Mouse (Mus musculus) frontal cortex, postnatal 10 days (tissue): ENCODE measurements around the gene Raph1.
"Not testable (repeated sequence)": the region's sequence is repeated elsewhere in the genome, so short reads cannot be mapped to it uniquely, and the experiment has no call there.

Experiments used
- DNase-seq, 2 experiments: peaks; one replicate each; pipeline ENCODE4 v3.0.0; 2022; ENCODE audit warnings: low spot score in 2 of 2, mixed read lengths in 1 of 2

Raph1 gene

DNA sequence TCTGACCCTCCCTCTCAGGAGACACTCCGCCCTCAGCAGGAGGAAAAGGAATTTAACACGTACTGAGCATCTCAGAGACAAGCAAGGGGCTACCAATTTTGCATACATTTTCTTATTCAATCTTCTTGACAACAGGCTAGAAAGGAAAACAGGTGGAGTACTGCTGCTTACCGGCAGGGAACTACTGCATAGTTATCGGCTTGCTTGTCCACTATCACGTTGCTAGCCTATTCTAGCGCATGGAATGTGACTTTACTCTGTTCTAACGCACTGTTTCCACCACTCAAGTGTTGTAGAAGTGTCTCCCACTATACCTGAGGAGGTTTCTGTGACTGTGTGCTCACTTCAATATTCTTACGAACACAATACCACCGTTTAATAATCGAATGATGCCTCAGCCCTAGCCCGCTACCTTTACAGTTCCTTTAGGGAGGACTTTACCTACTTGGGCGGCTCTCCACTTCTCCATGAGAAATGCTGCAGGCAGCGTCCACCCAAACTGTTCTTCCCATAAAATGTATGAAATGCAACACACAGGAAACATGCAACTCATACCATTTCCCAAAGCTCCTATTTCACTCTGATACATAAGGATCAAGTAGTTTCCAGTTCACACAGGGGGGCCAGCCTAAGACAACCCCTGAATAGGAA lies 1.5 kb downstream of the Raph1 start:
- peak in 1 of 2 experiments; percentile 11 for DNase-seq

DNA sequence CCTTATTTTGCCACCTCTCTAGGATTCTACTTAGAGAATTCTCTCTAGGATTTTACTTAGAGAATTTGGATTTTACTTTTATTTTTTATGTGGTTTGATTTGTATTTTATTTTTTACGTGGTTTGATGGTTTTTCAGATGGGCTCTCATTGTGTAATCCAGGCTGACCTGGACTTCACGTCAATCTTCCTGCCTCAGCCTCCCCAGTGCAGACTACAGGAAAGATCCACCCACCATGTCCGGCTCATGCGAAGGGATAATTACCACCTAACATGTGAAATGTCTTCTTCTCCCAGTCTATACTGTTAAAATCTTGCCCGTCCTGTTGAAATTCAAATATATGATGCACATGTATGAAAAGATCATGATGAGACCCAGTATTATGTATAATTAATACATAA lies 2.2 kb downstream of the Raph1 start:
- DNase-seq = no peak

DNA sequence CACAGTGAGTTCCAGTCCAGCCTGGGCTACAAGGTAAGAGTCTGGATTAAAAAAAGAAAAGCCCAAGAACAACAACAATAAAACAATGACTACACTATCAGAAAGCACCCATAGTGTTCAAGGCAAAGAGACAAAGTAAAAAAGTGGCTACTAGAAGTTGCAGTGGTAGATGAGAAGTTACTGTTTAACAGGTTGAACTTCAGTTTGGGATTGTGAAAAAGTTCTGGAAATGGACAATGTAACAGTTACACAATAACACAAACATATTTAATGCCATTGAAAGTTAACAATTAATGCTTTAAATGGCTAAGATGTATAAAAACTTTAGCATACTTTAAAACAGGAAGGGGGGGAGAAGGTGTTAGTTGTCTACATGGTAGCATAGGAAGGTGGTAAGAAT lies 3.9 kb downstream of the Raph1 start:
- DNase-seq = no peak

DNA sequence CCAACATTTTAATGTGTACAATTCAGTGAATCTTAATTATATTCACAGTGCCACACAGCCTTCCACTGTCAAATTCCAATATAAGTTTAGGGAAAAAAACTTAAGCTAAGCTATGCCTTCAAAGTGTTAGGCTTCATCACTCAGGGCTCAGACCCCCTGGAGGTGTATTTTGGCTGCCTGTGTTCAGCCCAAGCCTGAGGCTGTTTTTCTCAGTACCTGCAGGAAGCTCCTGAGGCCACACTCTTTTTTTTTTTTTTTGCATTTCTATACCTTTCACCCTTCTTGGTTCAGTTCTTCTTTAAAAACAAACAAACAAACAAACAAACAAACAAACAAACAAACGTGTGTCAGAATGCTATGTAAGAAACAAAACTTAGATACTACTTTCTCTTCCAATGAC lies 23.2 kb downstream of the Raph1 start:
- DNase-seq = no peak

DNA sequence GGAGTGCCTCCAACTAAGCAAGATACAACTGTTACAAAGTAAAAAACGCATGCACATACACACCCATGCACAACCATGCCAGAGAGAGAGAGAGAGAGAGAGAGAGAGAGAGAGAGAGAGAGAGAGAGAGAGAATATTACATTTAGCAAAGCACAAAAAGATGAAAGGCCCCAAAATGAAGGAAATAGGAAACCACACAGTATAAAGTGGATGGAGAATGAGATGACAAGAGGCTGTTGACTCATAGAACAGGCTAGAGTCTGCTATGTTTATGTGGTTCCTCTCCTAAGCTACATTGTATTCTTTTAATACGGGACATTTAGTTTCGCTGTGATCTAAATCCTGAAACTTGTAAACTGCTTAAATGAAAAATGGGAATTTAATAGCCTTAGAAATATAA lies 27.6 kb downstream of the Raph1 start:
- no peak for DNase-seq

DNA sequence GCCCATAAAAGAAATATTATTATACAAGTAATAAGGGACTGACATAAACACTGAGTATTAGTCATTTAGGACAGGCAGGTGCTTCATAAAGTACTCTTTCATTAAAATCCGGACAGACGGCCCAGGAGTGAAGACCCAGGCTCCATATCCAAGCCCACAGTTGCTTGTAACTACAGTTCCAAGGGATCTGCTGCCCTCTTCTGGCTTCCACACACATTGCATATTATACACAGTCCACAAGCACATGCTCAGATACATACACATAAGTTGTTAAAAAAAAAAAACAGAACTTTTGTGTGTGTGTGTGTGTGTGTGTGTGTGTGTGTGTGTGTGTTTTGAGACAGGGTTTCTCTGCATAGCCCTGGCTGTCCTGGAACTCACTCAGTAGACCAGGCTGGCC lies 32.0 kb downstream of the Raph1 start:
- DNase-seq = no peak

DNA sequence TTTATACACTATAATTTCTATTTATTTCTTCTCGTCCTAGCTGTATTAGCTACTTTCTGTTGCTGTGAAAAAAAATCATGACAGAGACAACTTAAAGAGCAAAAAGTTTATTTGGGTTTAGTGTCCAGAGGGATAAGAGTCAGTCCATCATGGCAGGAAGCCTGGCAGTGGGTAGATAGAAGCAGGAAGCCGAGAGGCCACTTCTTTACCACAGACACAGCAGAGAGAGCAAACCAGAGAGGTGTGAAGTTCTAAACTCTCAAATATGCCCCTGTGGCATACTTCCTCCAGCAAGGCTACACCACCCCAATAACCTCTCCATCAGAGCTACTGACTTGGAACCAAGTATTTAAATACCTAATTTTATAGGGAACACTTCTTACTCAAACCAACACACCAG lies 36.3 kb downstream of the Raph1 start:
- no peak for DNase-seq

DNA sequence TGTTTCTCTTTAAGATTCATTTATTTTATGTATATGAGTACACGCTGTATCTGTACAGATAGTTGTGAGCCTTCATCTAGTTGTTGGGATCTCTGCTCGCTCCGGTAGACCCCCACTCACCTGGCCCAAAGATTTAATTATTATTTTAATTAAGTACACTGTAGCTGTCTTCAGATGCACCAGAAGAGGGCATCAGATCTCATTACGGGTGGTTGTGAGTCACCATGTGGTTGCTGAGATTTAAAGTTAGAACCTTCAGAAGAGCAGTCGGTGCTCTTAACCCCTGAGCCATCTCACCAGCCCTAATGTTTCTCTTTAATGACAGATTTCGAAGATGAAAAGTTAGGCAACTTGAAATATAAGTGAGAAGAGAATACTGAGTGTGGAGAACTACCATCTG lies 36.8 kb downstream of the Raph1 start:
- no peak for DNase-seq

DNA sequence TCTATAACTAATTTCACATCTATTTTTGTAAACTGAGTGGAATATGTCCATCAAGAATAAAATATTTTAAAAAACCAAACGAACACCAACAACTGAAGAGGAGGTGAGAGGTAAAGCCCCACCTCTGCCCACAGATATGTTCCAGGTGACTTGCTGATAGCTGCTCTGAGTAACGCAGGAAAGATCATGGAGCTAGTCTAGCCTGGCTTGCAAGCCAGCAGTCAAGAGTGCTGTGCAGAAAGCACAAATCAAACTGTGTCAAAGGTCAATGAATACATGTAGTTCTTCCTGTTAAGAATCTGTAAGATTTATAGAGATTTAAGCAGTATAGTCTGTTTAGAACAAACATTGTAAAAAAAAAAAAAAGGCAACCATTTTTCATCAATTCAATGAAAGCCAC lies 56.3 kb downstream of the Raph1 start:
- DNase-seq = no peak

DNA sequence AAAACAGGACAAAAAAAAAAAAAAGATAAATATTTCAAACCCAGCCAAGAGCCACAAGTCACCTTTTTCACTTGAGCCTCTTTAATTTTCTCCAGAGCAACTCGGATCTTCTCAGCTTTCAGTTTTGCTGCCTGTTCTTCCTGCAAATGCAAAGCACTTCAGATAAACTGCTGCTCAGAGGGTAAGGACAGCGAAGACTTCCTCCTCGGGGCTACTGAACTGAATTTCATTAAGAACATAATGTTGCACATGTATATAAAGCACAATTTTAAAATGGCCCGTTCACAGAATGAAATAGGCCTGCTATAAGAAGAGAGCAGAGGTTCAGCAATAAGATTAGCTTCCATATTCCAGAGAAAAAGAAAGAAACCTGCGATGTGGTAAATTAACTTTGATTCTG lies 63.4 kb downstream of the Raph1 start:
- no peak for DNase-seq

DNA sequence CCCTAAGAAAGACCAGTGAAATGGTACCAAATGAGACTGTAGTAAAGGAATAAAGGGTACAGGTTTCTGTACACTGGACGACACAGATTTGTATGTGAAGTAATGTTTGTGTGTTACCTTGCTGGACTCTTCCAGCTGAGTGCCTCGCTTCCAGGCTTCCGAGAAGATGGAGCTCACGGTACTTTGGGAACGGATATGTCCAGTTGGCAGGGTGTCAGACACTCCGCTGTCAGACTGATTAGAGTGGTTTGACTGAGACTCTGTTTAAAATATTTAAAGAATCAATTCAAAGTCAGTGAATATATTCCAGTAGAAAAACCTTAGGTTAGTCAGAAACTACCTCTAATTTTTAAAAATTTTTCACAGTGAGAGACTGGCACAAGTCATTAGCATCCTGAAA lies 73.5 kb downstream of the Raph1 start:
- DNase-seq = no peak

DNA sequence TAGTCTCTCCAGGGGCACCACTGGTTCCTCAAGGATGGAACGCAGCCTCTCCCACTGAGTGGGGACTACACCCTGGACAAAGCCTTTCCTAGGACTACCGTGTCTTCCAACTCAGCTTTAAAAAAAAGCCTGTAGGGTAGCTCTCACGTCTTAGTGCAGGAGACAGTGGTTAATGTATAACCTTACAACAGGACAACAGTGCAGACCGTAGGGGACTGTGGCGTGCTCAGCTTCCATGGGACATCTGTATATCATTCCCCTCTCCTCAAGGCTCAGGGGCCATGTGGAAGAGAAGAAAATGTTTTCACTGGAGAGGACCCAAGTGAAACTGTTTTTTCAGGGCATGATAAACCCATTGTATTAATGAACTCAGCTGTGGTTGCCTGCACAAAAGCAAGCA lies 74.5 kb downstream of the Raph1 start:
- no peak for DNase-seq

DNA sequence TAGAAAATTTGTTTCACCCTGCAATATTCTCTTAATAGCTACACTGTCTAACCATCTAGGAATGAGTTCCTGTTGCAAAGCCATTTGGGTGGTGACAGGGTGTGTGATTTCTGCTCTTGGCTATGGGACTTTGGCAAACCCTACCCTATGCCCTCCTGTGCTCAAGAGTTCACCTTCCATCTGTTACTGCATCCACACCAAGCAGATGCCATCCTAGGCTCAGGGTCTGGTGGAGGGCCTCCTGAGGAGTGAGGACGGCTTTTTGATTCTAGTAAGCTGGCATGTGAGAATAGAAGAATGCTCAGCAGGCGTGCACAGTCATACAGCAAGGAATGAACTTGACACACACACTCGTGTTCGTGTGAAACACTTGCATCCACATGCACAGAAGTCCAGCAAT lies 76.4 kb downstream of the Raph1 start:
- DNase-seq = no peak

DNA sequence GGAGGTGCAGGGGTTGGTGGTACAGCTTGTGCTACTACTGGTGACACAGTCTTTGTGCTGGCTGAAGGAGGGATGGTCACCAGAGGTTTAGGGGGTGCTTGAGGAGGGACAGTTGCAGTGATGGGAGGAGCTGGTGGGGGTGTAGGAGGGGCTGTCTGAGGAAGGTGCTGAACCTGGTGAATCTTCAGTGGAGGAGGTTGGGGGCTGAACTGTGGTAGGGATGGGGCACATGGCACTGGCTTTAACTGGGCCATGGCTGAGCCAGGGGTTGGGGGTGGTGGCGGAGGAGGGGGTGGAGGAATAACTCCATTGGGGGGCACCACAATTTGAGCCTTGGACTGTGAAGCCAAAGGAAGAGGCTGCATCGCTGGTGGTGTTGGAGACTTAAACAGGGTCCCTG lies 77.2 kb downstream of the Raph1 start:
- DNase-seq = no peak

DNA sequence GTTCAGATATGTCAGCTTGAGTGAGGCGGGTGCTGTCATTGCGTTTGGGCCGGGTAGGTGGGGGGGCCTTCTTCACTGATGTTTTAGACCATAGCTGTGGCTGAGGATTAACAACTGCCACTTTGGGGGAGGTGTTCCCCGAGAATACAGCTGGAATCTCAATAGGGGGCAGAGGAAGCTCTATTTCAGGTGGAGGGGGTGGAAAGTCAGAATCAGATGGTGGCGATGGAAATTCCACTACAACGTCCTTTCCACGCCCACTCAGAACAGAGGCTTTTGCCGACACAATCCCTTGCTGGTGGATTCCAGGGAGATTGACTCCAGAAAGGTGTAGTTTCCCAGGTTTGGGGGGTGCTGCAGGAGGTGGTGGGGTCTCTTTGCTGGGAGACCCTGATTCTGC lies 78.3 kb downstream of the Raph1 start:
- DNase-seq = no peak

DNA sequence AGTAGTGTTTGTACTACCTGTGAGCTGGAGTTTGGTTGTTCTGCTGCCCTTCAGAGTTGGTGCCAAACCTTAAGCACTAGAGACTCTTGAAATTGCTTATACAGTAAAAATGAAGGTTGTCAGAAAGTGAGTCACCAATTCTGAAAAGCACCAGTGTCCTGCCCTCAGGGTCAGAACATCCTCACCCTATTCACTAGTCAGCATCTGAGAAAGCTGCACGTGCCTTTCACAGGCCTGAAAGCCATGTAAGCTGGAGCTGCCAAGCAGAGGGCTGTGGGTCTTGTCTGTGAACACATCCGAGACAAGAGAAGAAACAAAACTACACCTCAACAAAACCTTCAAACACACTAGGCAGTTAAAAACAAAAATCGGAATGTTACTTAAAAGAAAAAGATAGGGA lies 81.3 kb downstream of the Raph1 start:
- DNase-seq = no peak

DNA sequence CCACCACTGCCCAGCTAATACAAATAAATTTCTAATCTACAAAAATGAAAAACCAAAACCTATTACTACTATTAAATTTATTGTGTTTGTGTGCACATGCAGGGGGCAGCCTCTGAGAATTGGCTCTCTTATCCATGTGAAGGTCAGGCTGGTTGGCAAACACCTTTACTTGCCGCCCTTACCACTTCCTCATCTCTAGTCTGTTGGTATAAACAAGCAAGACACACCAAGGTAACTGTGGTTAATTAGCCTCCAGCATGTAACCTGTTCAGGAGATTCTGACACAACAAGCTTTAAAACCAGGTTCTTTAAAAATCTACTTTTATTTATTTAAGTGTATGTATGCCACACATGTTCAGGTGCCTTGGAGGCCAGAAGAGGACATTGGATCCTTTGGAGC lies 84.0 kb downstream of the Raph1 start:
- DNase-seq = no peak

DNA sequence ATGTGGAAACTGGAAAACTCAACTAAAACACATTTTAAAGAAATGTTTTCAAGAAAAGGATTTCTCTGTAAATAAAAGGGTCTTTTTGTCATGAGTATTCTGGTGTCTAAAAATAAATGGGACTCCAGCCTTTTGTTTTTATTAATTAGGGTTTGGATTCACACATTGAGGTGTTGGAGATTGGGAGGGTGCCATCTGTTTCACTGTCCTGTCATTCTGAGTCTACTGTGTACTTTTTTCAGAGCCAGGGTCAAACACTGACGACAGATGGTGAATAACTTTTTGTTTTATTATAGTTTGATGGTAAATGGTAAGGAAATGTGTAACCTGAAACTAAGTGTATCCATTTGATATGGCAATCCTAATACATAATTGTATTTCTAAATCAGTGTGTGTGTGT lies 85.3 kb downstream of the Raph1 start:
- DNase-seq = no peak

DNA sequence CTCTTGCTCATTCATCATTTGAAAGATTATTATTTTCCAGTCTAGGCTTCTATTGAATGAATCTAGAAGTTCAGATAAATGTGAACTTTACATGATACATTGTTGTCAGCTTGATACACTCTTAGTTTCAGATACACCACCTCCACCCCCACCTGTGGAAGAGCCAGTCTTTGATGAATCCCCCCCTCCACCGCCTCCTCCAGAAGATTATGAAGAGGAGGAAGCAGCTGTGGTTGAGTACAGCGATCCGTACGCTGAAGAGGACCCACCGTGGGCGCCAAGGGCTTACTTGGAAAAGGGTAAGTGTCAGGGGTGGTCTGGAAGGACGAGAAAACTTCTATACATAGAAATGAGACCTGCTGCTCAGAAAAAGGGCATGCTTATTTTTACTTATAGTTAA lies 96.4 kb downstream of the Raph1 start:
- no peak for DNase-seq

DNA sequence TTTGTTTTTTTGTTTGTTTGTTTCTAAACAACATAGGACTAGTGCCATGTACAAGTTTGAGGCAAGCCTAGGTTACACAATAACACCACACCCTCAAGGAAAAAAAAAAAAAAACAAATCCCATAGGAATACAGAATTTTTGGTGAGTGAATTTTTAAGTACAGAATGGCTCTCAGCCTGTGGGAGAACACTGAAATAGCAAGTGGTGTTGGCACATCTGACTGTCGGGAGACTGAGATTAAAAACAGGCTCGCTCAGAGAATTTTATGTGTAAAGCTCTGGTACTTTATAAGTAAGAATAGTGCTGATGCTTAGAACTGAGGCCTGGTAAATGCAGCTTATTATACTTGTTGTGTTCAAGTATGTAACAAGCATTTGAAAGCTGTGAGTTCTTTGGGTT lies 97.4 kb downstream of the Raph1 start:
- no peak for DNase-seq

DNA sequence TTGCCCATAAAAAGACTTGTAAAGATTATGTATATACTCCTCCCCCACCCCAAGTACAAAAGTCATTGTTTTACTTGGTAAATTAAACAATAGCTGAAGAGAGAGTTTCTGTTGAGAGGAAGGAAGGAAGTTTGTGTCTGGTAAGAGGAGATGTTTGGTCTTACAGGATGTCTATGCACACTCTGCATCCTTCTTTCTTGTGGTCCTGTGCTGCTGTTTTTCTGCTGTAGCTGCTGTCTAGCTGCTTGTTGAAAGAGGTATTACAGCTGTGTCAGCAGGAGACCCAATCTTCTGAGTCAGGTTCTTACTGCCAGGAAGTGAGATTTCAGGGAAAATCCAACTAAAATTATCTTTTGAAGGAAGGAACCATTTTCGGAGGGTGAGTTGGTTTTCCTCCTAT lies 106.3 kb downstream of the Raph1 start:
- DNase-seq = no peak

DNA sequence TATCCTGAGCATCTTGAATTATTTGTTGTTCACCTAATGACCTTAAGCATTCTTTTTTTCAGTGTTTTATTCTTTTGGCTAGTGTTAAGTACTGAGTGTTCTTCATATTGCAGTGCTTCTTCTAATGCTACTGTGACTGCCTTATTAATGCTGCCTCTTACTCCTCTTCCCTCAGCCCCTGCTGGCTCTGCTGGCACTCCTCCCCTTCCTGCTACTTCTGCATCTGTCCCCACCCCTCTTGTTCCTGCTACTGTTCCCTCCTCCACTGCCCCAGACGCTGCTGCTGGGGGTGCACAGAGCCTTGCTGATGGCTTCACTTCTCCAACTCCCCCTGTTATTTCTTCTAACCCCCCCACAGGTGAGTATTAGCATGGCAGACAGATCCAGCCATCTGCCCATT lies 117.0 kb downstream of the Raph1 start:
- no peak for DNase-seq

DNA sequence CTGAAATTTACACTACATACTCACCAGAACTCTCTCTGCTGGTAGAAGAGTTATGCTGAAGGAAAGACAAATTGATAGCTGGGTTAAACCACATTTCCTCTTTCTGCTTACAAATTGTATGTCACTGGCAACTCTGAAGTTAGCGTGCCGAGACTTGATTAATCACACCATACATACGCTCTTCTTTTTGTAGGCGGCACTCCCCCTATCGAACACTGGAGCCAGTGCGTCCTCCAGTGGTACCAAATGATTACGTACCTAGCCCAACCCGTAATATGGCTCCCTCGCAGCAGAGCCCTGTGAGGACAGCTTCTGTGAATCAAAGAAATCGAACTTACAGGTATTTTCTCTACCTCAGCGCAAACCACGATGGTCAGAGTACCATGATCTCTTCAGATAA lies 119.8 kb downstream of the Raph1 start:
- no peak for DNase-seq

DNA sequence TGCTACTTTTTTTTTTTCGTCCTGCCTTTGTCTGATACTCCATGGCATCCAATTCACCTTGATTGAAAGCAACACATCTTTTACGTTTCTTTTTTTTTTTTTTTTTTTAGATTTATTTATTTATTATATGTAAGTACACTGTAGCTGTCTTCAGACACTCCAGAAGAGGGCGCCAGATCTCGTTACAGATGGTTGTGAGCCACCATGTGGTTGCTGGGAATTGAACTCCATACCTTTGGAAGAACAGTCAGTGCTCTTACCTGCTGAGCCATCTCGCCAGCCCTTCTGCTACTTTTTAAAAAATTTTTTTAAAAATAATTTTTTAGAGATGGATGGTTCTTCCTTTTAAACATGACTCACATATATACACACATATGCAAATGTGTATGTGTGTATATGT lies 125.5 kb downstream of the Raph1 start:
- DNase-seq = not testable (repeated sequence)

DNA sequence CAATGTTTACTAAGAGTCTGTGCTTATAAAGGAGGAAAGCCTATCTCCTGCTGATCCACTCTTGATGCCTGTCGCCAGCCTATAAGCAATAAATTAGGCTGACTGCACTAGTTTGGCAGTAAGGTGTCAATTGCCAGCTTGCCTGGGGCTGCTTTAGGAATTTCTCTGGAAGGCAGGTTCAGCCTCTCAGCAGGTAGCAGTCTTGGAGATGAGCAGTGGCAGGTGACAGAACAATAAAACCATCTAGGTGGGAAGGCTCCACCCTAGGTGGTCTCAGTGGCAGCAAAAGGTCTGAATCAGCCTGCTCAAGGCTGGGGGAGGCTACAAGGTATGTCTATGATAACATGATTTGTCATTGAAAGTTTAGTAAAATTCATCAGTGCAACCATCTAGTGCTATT lies 134.4 kb downstream of the Raph1 start:
- no peak for DNase-seq
